Comparison of ENCODE assay signal across 8 mouse cellular contexts in genomic region chr13:15762901-15763417, GRCm38 (mm10).
DNase-seq lines count a peak whose midpoint lies in the region; ATAC-seq and TF ChIP-seq lines count a peak whose summit lies in the region.

No protein-coding gene starts in this region.

- 42% methylated on average over 6 of the region's 6 CpGs for WGBS in hindbrain, embryonic 16.5 days
- WGBS in lung, embryonic 14.5 days, result 45% methylated on average over 6 of the region's 6 CpGs

- peaks cover 5% of the 10 kb centered on the region for H3K4me1 ChIP-seq in hindbrain, embryonic 16.5 days (ENCODE audit: control insufficient read depth, insufficient read depth, low read depth, low read length)
- H3K4me1 ChIP-seq in lung, embryonic 14.5 days (ENCODE audit: insufficient read depth), result no peaks in the 10 kb centered on the region; the same call in 1 of the 2 replicates

- DNase-seq in left cerebral cortex, adult 11 months (ENCODE audit: low spot score), result peak; percentile 30
- DNase-seq in left cerebral cortex, adult 8-10 months (ENCODE audit: low spot score in 2 of 2), result no peak
- DNase-seq in Patski (ENCODE audit: low read depth, low spot score), result no peak
- peak; percentile 73 for DNase-seq in embryo, embryonic 11 days
- peak; percentile 84 for DNase-seq in lung, embryonic 14.5 days
- DNase-seq in right cerebral cortex, postnatal 36 days (ENCODE audit: low spot score in 2 of 2), result peak; percentile 26
- DNase-seq in spleen, postnatal 14 days (ENCODE audit: low spot score in 2 of 2), result no peak

- no peak overlapping the region for H3K9ac ChIP-seq in hindbrain, embryonic 16.5 days (ENCODE audit: low read depth, low read length)
- no peak overlapping the region for H3K9ac ChIP-seq in lung, embryonic 14.5 days

- no peak overlapping the region for H3K4me2 ChIP-seq in hindbrain, embryonic 16.5 days (ENCODE audit: low read length)
- no peak overlapping the region for H3K4me2 ChIP-seq in lung, embryonic 14.5 days

- CTCF ChIA-PET in Patski (lab: Charles Lee), result interaction anchor here (0.6 to 1.5 kb wide), 2 partner anchors 12 to 21 kb away, joined by 3 to 5 read pairs; no protein-coding TSS in a partner anchor

- no peaks in the 10 kb centered on the region for H3K36me3 ChIP-seq in hindbrain, embryonic 16.5 days (ENCODE audit: control insufficient read depth, insufficient read depth, low read length)
- no peaks in the 10 kb centered on the region for H3K36me3 ChIP-seq in lung, embryonic 14.5 days (ENCODE audit: insufficient read depth)

- no peaks in the 10 kb centered on the region for H3K27me3 ChIP-seq in Patski
- H3K27me3 ChIP-seq in hindbrain, embryonic 16.5 days (replicated peaks; ENCODE audit: control insufficient read depth, insufficient read depth, low read length), result no peaks in the 10 kb centered on the region
- H3K27me3 ChIP-seq in lung, embryonic 14.5 days (ENCODE audit: insufficient read depth, low read length), result no peaks in the 10 kb centered on the region

- peak; percentile 73 for TF ChIP-seq CTCF in Patski (IDR thresholded peaks at IDR 0.05)
- peak; percentile 88 for TF ChIP-seq CTCF in lung, embryonic 14.5 days (IDR thresholded peaks at IDR 0.05; ENCODE audit: low read depth)

- no peak overlapping the region for H3K4me3 ChIP-seq in hindbrain, embryonic 16.5 days (ENCODE audit: low read length)
- no peak overlapping the region for H3K4me3 ChIP-seq in lung, embryonic 14.5 days (ENCODE audit: low read depth, low read length)

- POLR2A ChIA-PET in Patski (lab: Charles Lee), result no interaction called here

- in situ Hi-C loops in Patski (cut with MboI; ENCODE audit: low pct_unique_long_range_greater_than_20kb), result no loop called here

- H3K27ac ChIP-seq in hindbrain, embryonic 16.5 days (ENCODE audit: low read depth, low read length), result no peak overlapping the region
- H3K27ac ChIP-seq in lung, embryonic 14.5 days (ENCODE audit: low read depth), result no peak overlapping the region

- ATAC-seq in Patski, result no peak
- ATAC-seq in hindbrain, embryonic 16.5 days, result peak; percentile 52
- ATAC-seq in lung, embryonic 14.5 days (ENCODE audit: insufficient read depth), result no peak

- no peaks in the 10 kb centered on the region for H3K9me3 ChIP-seq in hindbrain, embryonic 16.5 days (ENCODE audit: control insufficient read depth, low read length)
- no peaks in the 10 kb centered on the region for H3K9me3 ChIP-seq in lung, embryonic 14.5 days (ENCODE audit: low read depth, low read length)

Comparison
In these comparisons a context has a peak if more than half of its experiments do, and no peak if none do; other contexts are left out.
1. DNase-seq: peak in left cerebral cortex, adult 11 months (single experiment), embryo, embryonic 11 days (single experiment), lung, embryonic 14.5 days (single experiment) and right cerebral cortex, postnatal 36 days (2 of 2); none in left cerebral cortex, adult 8-10 months (0 of 2), Patski (single experiment) and spleen, postnatal 14 days (0 of 2).